Mouse (Mus musculus) skeletal muscle tissue, adult 2 months (tissue): ENCODE results near the gene Lig1.
"Not testable (repeated sequence)": the region's sequence is repeated elsewhere in the genome, so short reads cannot be mapped to it uniquely, and the experiment has no call there.

Experiments
- DNase-seq: peaks from one replicate; pipeline ENCODE4 v3.0.0-alpha.2; 2012; ENCODE audit warnings: low read depth, low spot score

Lig1 gene

GRCm38 (mm10) chr7:13277081-13277480 is at the start of gene Lig1:
Gene Lig1 (plus strand): TSS chr7:13277283.
- DNase-seq = no peak

- no peak for DNase-seq
Measured at GRCm38 (mm10) chr7:13260746-13261700, 16.1 kb upstream of the Lig1 start.

GRCm38 (mm10) chr7:13263851-13264250 is 13.2 kb upstream of the Lig1 start:
- no peak for DNase-seq

- DNase-seq = no peak
Measured at GRCm38 (mm10) chr7:13264396-13264795, 12.7 kb upstream of the Lig1 start.

- DNase-seq = no peak
Measured at GRCm38 (mm10) chr7:13268749-13269260, 8.3 kb upstream of the Lig1 start.

- no peak for DNase-seq
Measured at GRCm38 (mm10) chr7:13269394-13269793, 7.7 kb upstream of the Lig1 start.

- no peak for DNase-seq
Measured at GRCm38 (mm10) chr7:13271704-13272103, 5.4 kb upstream of the Lig1 start.

GRCm38 (mm10) chr7:13277833-13278232 is 750 bp downstream of the Lig1 start:
- DNase-seq = no peak

GRCm38 (mm10) chr7:13278308-13278891 is 1.3 kb downstream of the Lig1 start, which contains the start of gene Zswim9:
Gene Zswim9 (minus strand): TSS chr7:13278721.
- peak; percentile 70 for DNase-seq

- not testable (repeated sequence) for DNase-seq
Measured at GRCm38 (mm10) chr7:13278957-13279356, 1.9 kb downstream of the Lig1 start.

GRCm38 (mm10) chr7:13288621-13289020 is 11.5 kb downstream of the Lig1 start:
- DNase-seq = no peak

GRCm38 (mm10) chr7:13290041-13290675 is 13.1 kb downstream of the Lig1 start:
- DNase-seq = no peak

- DNase-seq = no peak
Measured at GRCm38 (mm10) chr7:13291370-13291769, 14.3 kb downstream of the Lig1 start.

GRCm38 (mm10) chr7:13293878-13294855 is 17.1 kb downstream of the Lig1 start:
- DNase-seq = no peak

GRCm38 (mm10) chr7:13295256-13295655 is 18.2 kb downstream of the Lig1 start:
- no peak for DNase-seq

- DNase-seq = no peak
Measured at GRCm38 (mm10) chr7:13297636-13298035, 20.6 kb downstream of the Lig1 start.

- no peak for DNase-seq
Measured at GRCm38 (mm10) chr7:13298821-13299220, 21.7 kb downstream of the Lig1 start.

- DNase-seq = no peak
Measured at GRCm38 (mm10) chr7:13301643-13302042, 24.6 kb downstream of the Lig1 start.

GRCm38 (mm10) chr7:13302780-13303179 is 25.7 kb downstream of the Lig1 start:
- DNase-seq = peak; percentile 18

GRCm38 (mm10) chr7:13303372-13303771 is 26.3 kb downstream of the Lig1 start:
- DNase-seq = no peak

- no peak for DNase-seq
Measured at GRCm38 (mm10) chr7:13309407-13309806, 32.3 kb downstream of the Lig1 start.
